Mouse (Mus musculus): Measurements from ENCODE around the gene Afg1l. TPM values are rescaled to one million over a fixed set of nuclear protein-coding genes. Genes with fewer than 3 reads are reported as not detected.
A peak's percentile ranks its signal among the peaks of the same experiment; 100 is the strongest.

The Afg1l gene
- polyA plus RNA-seq, 1 experiment = 2.6 TPM

DNA sequence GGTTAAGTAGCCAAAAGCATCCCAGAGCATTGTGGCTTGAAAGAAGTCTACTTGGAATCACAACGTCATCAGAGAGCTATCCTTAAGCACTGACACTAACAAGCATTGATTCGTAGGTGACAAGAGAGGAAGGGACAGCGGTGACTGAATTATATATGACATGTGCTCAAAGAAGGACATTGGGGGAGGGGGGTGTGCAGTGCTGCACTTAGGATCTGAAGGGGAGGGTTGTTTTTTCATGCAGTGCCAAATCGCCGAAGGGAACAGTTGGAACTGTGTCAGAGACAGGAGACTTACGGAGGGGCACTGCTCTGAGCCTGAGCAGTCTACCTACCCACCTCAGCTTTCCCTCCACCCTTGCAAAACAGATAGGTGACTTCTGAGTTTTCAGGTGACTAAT lies 94.7 kb downstream of the Afg1l start:
- Histone ChIP-seq H3K27ac (ENCODE audit: insufficient read depth, low read depth, low read length) (no peak overlapping the region), H3K4me1 (ENCODE audit: control insufficient read depth, insufficient read depth, insufficient read length, low read length) (no peaks in the 10 kb centered on the region), H3K27me3 (ENCODE audit: control insufficient read depth, insufficient read depth, low read length) (no peaks in the 10 kb centered on the region), H3K36me3 (ENCODE audit: control insufficient read depth, insufficient read depth, low read length) (no peaks in the 10 kb centered on the region), H3K4me3 (ENCODE audit: low read depth, low read length) (no peak overlapping the region)
- 83% methylated on average over 6 of the region's 6 CpGs for WGBS
- TF ChIP-seq POLR2A (IDR thresholded peaks at IDR 0.05; ENCODE audit: low read depth, low read length) (no peak), CTCF (IDR thresholded peaks at IDR 0.05; ENCODE audit: extremely low read depth, insufficient read length, insufficient replicate concordance, low read depth, low read length) (no peak)

DNA sequence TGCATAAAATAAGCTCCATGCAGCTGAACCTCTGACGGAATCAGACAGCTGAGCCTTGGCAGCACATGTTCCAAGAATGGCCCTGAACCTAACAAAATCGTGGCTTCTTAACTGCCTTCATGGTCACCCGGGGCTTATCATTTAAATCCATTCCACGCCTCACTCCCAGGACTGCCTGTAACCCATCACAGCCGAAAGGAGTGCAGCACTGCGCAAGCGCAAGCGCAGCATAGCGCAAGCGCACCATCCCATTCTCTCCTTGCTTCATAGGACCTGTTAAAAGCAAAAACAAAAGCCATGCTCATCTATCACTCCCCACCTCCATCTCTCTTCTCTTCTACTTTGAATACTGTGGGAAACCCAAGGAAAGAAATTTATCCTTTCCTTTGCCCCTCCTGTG lies 114.1 kb downstream of the Afg1l start:
- WGBS = 90% methylated on average over 10 of the region's 10 CpGs
- Histone ChIP-seq H3K4me1 (ENCODE audit: control insufficient read depth, insufficient read depth, insufficient read length, low read length) (no peaks in the 10 kb centered on the region), H3K36me3 (ENCODE audit: control insufficient read depth, insufficient read depth, low read length) (no peaks in the 10 kb centered on the region), H3K27ac (ENCODE audit: insufficient read depth, low read depth, low read length) (no peak overlapping the region), H3K4me3 (ENCODE audit: low read depth, low read length) (no peak overlapping the region), H3K27me3 (ENCODE audit: control insufficient read depth, insufficient read depth, low read length) (no peaks in the 10 kb centered on the region)
- TF ChIP-seq POLR2A (IDR thresholded peaks at IDR 0.05; ENCODE audit: low read depth, low read length) (no peak), CTCF (IDR thresholded peaks at IDR 0.05; ENCODE audit: extremely low read depth, insufficient read length, insufficient replicate concordance, low read depth, low read length) (no peak)

DNA sequence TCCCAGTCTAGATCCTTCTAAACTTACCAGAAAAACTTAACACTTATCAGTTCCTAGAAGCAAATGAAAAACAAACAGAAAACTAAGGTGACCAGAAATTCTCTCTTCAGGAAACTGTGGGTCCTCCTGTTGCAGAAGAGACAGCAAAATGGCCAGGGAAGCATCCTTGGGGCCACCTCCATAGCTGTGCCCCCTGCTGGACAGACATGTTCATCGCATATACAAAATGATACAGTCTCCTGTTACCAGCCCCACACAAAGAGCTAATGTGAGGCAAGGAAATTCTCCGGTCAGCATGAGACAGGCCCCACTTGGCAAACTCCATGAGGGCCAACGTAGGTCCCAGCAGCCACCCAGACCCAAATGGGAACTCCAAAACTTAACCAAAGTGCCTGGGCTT lies 122.4 kb downstream of the Afg1l start:
- no peak overlapping the region for H3K4me3 ChIP-seq (ENCODE audit: low read depth, low read length)
- H3K4me1 ChIP-seq (ENCODE audit: control insufficient read depth, insufficient read depth, insufficient read length, low read length) = no peaks in the 10 kb centered on the region
- no peaks in the 10 kb centered on the region; the same call in 1 of the 2 replicates for H3K36me3 ChIP-seq (ENCODE audit: control insufficient read depth, insufficient read depth, low read length)
- H3K27ac ChIP-seq (ENCODE audit: insufficient read depth, low read depth, low read length) = no peak overlapping the region
- TF ChIP-seq CTCF (IDR thresholded peaks at IDR 0.05; ENCODE audit: extremely low read depth, insufficient read length, insufficient replicate concordance, low read depth, low read length) (peak; percentile 46; the same call in 1 of the 2 replicates), POLR2A (IDR thresholded peaks at IDR 0.05; ENCODE audit: low read depth, low read length) (no peak)
- no peaks in the 10 kb centered on the region for H3K27me3 ChIP-seq (ENCODE audit: control insufficient read depth, insufficient read depth, low read length)
- 83% methylated on average over 3 of the region's 3 CpGs for WGBS

DNA sequence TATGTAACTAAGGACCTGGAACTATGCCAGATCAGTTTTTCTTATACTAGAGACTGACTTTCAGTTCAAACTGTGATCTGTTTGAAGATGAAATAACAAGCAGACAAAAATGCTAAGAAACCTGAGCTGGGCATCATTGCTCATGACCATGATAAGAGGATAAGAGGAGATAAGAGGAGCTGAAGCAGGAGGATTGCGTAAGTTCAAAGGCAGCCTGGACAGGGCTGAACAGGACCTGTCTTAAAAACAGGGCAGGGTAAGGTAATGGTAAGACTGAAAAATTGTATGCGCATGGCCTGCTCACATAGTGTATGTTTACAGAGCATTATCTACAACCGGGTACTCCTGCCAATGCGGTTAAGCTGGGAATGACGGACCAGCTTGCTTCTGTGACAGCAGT lies 130.4 kb downstream of the Afg1l start:
- Histone ChIP-seq H3K4me1 (ENCODE audit: control insufficient read depth, insufficient read depth, insufficient read length, low read length) (no peaks in the 10 kb centered on the region), H3K36me3 (ENCODE audit: control insufficient read depth, insufficient read depth, low read length) (peaks cover 5% of the 10 kb centered on the region; the same call in 1 of the 2 replicates), H3K27ac (ENCODE audit: insufficient read depth, low read depth, low read length) (no peak overlapping the region), H3K27me3 (ENCODE audit: control insufficient read depth, insufficient read depth, low read length) (no peaks in the 10 kb centered on the region), H3K4me3 (ENCODE audit: low read depth, low read length) (no peak overlapping the region)
- WGBS = 58% methylated on average over 5 of the region's 5 CpGs
- TF ChIP-seq POLR2A (IDR thresholded peaks at IDR 0.05; ENCODE audit: low read depth, low read length) = no peak

DNA sequence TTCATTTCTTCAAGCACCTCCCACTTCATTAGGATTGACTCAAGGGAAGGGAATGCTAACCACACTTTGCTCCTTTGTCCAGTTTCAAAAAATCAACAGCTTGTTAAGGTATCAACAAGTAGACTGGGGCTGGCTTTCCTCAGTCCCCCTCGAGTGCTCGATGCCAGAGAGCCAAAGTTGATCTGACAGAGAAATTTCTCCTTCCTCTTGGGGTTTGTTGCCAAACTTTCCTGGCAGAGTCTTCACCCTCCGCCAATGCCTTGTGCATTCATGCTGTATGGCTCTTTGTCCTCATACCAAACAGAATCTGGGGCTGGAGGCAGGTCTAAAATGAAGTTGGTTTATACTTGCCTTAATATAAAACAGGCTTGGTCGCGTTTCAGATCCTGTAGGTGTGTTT lies 131.2 kb downstream of the Afg1l start:
- TF ChIP-seq CTCF (IDR thresholded peaks at IDR 0.05; ENCODE audit: extremely low read depth, insufficient read length, insufficient replicate concordance, low read depth, low read length) (no peak), POLR2A (IDR thresholded peaks at IDR 0.05; ENCODE audit: low read depth, low read length) (no peak)
- 78% methylated on average over 5 of the region's 5 CpGs for WGBS

DNA sequence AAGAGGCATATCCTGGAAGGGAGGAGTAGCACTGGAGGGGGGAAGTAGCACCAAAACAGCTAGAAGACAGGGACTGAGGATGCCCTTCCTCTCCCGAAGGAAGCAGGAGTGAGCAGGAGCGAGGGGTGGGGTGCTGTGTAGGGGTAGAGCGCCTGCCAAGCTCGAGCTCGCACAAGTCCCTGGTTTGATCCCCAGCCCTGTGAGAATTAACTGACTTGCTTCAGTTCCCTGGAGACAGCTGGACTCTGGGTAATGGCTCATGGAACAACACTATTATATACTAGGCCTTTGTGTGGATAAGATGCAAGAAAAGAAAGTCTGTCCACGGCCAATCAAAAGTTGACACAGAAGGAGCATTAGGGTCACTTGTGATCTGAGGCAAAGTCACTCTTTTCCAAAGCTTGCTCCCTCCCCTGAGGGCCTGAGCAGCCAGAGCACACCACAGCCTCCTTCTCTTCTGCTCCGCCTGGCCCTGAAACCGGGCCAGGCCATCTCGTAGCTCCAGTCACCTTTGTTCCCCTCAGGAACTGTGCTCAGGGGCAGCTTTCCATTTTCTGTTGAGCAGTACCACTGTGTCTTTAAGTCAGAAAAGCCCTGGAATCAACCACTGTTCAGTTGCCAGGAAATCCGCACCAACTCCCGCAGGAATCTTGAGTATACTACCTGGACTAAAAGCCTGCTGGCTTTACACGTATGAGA lies 132.0 kb downstream of the Afg1l start:
- Histone ChIP-seq H3K27ac (ENCODE audit: insufficient read depth, low read depth, low read length) (no peak overlapping the region), H3K4me3 (ENCODE audit: low read depth, low read length) (no peak overlapping the region), H3K27me3 (ENCODE audit: control insufficient read depth, insufficient read depth, low read length) (no peaks in the 10 kb centered on the region), H3K36me3 (ENCODE audit: control insufficient read depth, insufficient read depth, low read length) (peaks cover 5% of the 10 kb centered on the region; the same call in 1 of the 2 replicates), H3K4me1 (ENCODE audit: control insufficient read depth, insufficient read depth, insufficient read length, low read length) (peaks cover 3% of the 10 kb centered on the region; the same call in 1 of the 2 replicates)
- TF ChIP-seq POLR2A (IDR thresholded peaks at IDR 0.05; ENCODE audit: low read depth, low read length) (no peak), CTCF (IDR thresholded peaks at IDR 0.05; ENCODE audit: extremely low read depth, insufficient read length, insufficient replicate concordance, low read depth, low read length) (no peak)
- WGBS = 82% methylated on average over 12 of the region's 12 CpGs

More for the DNA sequence above, 131.2 kb downstream of the Afg1l start:
- Histone ChIP-seq H3K27ac (ENCODE audit: insufficient read depth, low read depth, low read length) (no peak overlapping the region), H3K4me3 (ENCODE audit: low read depth, low read length) (no peak overlapping the region), H3K36me3 (ENCODE audit: control insufficient read depth, insufficient read depth, low read length) (peaks cover 5% of the 10 kb centered on the region; the same call in 1 of the 2 replicates), H3K4me1 (ENCODE audit: control insufficient read depth, insufficient read depth, insufficient read length, low read length) (no peaks in the 10 kb centered on the region), H3K27me3 (ENCODE audit: control insufficient read depth, insufficient read depth, low read length) (no peaks in the 10 kb centered on the region)

DNA sequence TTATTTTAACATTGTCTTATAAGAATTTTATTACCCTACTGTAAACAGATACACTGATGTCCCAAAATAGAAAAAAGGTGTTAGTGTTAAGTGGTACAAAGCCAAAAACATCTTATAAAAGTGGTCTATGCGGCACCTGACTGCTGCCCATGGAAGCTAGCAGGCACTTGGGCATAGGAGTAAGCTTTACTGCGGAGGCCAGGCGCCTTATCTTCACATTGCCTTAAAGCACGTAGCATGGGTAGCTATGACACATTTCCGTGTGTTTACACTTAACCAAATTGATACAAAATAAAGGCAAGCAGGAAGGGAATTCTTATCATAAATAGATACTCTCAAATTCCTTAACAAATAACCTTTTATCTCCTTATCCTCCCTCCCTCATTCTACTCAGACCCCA lies 135.7 kb downstream of the Afg1l start:
- Histone ChIP-seq H3K36me3 (ENCODE audit: control insufficient read depth, insufficient read depth, low read length) (peaks cover 11% of the 10 kb centered on the region), H3K27me3 (ENCODE audit: control insufficient read depth, insufficient read depth, low read length) (no peaks in the 10 kb centered on the region), H3K4me3 (ENCODE audit: low read depth, low read length) (no peak overlapping the region), H3K27ac (ENCODE audit: insufficient read depth, low read depth, low read length) (no peak overlapping the region), H3K4me1 (ENCODE audit: control insufficient read depth, insufficient read depth, insufficient read length, low read length) (peaks cover 3% of the 10 kb centered on the region; the same call in 1 of the 2 replicates)
- TF ChIP-seq POLR2A (IDR thresholded peaks at IDR 0.05; ENCODE audit: low read depth, low read length) (no peak), CTCF (IDR thresholded peaks at IDR 0.05; ENCODE audit: extremely low read depth, insufficient read length, insufficient replicate concordance, low read depth, low read length) (no peak)
- 77% methylated on average over 5 of the region's 5 CpGs for whole genome bisulfite sequencing
